Mouse (Mus musculus) spleen, postnatal 10 days (tissue): ENCODE data around the gene Oma1.
A peak's percentile ranks its signal among the peaks of the same experiment; 100 is the strongest.

ENCODE experiments used
- DNase-seq, 2 experiments: peaks; one replicate each; pipeline ENCODE4 v3.0.0; 2021 to 2022; ENCODE audit warnings: low spot score in 2 of 2

The Oma1 gene

DNA sequence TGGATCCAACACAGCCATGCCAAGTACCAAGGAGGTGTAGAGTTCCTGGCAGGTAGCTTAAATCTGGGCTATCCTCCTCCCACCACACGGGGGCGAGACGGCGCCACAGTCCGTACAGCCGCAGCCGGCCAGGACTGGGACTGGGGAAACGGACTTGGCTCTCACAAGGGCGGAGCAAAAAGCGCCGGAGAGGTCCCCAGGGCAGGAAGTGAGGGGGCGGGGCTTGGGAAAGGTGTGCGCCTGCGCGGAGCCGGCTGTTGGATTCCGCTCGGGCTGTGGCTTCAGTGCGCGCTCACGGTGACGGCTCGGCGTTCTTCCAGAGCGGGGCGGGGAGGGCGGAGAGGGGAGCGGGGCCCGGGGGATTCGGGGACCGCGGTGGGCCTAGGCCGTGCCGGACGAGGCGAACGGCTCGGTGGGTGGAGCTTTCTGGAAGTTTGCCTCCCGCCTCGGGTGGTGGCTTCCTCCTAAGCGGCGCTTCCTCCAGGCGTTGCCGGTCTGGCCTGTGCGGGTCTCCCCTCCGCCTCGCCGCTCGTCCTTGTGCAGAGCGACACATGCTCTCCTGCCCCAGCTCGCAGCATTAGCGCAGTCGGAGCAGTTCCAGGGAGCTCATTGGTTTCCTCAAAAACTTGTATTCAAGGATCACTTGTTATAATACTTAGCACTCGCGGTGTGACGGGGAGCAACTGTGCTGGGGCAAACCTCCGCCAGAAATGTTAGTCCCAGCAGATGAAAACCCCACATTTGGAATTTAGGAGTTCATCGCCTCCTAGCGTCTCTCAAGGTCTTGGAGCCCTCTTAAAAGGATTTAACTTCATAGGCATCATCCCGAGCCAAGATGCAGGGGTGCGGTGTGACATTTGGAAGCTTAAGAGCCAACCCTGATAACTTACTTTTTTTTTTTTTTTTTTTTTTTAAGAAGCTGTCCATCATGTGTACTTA lies at the start of gene Oma1:
Gene Oma1 (plus strand): TSS at position 226 of the 939 bp plus-strand sequence.
- peak; percentile 93 to 98 for DNase-seq

DNA sequence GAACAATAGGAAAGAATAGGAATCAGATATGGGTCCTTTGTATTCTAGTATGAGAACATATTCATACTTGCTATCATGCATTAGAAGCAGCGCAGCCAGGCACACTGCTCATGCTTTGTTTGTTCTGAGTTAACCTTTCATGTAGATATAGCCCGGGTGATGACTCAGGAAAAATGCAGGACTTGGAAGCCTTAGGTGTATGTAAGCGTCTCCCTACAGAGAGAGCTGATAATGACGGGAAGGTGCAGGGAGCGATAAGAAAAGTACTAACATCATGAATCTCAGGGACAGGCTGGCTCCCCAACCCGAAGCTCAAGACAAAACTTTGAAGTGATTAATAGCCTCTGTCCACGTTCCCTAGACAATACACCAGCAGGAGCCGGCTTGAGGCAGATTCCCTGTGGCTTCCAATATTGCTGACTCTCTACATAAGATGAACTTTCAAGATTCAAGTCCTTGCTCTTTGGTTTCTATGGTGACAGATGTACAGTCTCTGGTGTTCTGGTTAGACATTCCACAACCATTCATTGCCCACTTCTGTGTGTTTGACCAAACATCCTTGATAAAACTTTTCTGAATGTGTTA lies 49.7 kb upstream of the Oma1 start:
- no peak for DNase-seq

DNA sequence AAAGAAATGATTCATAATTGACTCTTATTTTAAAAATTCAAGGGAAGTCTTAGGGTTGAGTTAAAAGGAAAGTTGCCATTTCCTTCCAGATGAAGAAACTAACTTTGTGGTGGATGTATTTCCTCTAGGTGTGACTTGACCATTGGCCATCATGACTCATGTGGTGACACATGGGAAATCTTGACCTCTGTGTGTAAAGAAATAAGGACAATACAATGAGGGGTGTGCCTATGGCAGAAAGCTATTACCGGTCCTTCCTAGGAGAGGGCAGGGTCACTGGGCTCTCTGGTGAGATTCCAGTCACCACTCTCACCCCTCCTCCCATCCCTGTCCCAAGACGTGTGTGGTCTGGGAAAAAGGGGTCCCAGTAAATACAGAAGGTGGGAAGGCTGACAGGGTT lies 48.4 kb upstream of the Oma1 start:
- no peak for DNase-seq

DNA sequence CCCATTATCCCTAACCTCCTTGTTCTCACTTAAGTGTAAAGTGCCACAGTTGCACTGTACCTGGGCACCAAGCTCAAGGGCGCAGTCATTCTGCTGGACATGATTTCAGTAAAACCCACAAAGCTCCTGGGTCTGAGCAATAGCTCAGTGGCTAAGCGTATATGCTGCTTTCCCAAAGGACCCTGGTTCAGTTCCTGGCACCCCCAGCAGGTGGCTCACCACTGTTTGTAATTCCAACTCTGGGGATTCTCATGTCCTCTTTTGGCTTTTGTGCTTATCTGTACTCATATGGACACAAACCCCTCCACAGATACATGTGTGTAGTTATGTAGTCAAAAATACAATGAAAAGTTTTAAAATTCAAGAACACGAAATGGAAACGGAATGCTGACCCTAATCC lies 44.3 kb upstream of the Oma1 start:
- peak in 1 of 2 experiments; percentile 13 for DNase-seq

DNA sequence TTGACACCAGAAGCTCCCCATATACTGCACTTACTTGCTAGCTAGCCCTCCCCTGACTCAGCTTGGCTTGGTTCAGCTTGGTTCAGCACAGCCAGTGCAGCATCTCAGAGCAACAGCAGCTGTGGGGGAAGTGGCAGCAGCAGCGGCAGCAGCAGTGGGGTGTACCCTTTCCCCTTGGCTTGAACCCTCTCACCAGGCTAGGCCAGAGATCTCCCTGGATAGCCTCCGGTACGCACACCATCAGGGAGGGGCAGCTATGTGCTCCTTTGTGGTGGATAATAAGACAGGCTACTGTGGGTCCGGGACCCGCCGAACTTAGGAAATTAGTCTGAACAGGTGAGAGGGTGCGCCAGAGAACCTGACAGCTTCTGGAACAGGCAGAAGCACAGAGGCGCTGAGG lies 40.6 kb upstream of the Oma1 start:
- no peak for DNase-seq

DNA sequence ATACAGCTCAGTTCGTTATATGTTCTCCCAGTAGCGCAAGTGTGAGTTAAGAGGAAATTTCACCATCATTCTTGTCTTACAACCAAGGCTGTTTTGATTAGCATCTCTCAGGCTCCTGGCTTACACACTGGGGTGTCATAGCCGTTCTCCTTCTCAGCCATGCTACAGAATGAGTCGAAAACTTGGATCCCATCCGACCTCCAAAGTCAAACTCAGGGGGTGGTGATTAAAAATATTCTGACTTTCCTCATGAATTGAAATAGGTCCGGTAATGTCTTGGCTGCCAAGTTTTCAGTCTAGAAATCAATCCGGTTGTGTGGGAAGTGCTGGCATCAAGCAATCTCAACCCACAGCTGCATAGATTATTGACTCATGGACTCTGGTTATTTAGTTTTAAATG lies 25.3 kb upstream of the Oma1 start:
- no peak for DNase-seq

DNA sequence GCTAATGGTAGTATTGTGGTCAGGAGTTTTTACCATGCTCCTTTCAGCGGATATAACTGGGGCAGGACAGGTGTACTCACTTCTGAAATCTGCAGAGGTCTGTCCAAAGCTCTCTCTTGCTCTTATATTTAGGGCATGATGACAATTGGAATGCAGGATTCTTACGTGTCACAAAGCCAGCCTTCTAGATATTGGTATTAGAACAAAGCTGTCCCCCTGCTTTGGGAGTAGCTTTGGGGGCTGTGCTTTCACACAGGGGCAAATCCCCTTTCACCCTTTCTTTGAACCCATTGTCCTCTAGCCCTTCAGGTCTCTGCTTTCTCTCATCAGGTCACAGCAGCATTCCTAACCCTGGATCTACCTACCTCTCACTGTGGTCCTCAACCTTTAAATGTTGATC lies 22.8 kb upstream of the Oma1 start, which contains the start of gene 4921539E11Rik:
Gene 4921539E11Rik (minus strand): TSS at position 101 of the 400 bp plus-strand sequence.
- DNase-seq: no peak

DNA sequence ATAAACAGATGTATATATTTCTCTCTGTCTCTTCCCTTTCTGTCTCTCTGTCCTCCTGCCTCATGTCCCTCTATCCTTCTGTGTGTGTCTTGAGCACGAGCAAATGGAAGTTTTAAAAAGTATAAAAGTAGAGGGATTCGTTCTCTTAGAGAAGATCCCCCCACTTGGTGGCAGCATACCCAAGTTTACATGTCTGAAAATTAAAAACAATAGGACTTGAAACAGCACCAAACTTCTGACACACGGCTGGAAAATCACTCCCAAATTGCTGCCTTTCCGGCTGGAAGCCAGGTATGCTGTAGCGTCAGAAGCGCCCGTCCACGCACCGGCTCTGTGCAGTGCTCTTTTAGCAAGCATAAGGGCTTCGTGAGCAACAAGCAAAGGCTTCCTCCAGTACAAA lies 14.3 kb upstream of the Oma1 start:
- DNase-seq: no peak

DNA sequence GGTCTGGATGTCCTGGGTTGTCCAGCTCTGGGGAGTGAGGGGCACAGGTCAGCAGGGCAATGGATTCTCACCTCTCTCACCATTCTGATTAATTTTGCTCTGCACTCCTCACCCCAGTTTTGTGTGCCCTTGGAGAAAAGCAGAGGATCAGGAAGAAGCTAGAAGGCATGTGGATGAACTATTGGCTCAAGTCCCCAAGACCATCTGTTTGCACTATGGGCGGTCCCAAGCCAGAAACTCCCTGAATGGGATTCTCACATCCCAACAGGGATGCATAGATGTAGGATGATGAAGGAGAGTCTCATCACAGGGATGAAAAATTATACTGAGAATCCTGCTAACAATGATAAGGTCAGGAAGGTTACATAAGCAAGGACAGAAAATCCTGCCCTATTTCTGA lies 9.8 kb upstream of the Oma1 start:
- no peak for DNase-seq

DNA sequence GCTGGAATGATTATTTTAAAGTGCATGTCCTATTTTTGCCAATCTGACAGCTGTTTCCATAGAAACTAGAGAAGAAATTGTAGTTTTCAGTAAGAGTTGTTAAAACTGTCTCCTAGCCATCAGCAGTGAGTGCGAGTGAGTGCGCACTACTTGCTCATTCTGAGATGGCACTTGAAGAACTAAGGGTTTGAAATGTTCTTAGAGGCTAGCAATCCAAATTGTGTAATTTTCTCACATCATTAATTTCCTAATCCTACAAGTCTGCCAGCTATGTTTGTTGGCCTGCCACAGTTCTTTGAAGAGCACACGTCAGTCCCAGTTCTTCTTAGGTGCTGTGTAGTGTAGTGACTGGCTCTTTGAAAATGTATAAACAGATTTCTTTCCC lies 906 bp downstream of the Oma1 start:
- DNase-seq: no peak

DNA sequence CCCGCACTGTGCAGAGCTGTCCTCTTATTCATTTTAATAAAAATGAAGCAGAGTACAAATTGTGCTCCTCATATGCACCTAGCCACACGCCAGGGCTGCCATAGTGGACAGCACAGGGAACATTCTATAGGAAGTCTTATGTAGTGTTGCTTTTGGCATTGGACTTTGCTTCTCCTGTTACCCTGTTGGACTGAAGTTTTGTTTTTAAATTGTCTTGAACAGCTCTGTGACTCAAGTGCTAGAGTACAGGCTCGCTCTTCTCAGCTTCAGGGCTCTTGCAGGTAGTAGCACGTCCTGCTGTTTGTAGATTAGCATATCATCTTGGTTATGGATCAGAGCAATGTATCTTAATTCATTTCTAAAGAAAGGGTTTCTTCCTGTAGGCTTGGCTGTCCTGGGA lies 2.2 kb downstream of the Oma1 start:
- no peak for DNase-seq

DNA sequence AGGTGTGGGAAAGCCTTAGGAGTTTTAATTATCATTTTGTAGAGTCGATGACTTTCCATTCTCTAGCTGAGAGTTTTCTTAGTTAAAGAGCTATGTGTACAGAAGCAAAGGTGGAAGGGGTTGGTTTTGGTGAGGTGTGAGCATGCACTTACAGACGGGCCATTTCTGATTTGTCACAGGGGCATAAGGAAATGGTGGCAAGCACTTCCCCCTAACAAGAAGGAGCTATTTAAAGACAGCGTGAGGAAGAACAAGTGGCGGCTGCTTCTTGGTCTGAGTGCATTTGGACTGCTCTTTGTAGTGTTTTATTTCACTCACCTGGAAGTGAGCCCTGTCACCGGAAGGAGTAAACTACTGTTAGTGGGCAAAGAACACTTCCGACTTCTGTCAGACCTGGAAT lies 7.8 kb downstream of the Oma1 start:
- no peak for DNase-seq

DNA sequence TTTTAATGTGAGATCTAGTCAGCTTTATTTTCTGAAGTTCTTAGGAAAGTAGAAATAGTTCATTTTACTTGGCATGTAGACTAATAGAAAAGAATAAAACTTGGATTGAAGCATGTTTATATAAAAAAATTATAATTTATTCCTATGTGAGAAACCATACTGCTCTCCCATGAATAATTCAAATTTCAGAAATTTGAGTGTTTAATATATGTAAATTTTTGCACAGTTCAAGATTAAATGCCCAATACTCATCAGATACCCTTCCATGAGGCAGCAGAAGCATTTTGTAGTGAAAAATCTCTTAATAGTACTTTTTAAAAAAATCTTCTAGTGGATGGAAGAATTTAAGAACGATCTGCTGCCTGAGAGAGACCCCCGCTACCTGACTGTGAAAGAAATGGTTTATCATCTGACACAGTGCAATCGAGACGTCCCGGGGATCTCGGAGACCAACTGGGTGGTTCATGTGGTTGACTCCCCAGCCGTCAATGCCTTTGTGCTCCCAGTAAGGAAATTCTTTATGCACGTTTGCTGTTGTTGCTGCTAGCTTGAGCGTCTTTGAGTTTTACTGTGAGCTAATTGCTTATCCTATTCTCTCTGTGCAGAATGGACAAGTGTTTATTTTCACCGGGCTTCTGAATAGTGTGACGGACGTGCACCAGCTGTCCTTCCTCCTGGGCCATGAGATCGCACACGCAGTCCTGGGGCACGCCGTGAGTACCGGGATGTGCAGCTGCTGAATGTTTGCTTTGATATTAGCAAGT lies 11.3 kb downstream of the Oma1 start:
- no peak for DNase-seq

DNA sequence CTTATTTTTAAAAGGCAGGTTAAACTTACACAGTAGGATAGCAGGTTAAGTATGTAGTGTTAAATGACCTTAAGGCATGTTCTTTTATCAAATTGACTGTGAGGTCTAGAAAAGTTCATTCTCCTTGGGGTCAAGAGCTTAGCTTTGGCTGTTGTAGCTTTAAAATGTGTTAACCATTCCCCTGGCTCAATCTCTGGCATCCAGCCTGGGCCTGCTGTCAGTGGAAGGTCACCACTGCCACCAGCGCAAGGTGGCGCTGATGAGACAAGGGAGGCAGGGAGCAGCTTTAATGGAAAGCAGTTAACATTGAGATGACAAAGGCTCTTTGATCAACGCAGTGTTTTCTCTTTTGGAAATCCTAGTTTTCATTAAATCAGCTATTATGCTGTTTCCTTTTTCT lies 13.4 kb downstream of the Oma1 start:
- peak in 1 of 2 experiments; percentile 35 for DNase-seq

DNA sequence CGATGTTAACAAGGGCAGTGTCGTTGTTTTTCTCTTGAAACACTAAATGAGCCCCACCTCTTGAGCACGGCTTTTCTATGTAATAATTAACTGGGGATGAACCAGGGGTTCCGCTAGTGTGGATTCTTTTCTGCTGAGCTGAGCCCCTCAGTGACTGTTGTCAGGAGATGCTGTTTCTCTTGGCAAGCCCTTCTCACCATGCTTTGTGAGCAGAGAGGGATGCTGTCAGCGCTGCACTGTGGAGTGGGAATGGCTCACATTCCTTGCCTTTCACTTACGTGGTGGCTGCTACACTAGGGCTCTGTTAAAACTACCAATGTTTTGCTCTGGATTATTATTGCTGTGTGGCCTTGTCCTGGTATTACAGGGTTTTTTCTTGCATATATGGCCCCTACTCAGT lies 15.7 kb downstream of the Oma1 start:
- no peak for DNase-seq

DNA sequence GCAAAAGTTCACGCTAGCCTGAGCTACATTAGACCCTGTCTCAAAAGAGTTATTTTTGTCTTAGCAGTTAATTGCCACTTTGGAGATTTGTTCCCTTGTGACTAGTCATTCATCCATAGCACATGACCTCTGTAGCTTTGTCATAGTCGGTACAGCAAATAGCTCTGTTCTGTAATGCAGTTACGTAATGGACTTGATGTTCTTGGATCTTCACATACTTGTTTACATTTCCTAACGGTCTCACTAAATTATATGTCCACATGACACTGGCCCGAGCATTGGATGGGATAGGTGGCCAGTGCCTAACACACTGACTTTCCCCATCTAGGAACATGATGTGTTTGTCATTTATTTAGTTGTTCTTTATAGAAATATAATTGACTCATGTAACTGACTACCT lies 21.5 kb downstream of the Oma1 start:
- DNase-seq: no peak

DNA sequence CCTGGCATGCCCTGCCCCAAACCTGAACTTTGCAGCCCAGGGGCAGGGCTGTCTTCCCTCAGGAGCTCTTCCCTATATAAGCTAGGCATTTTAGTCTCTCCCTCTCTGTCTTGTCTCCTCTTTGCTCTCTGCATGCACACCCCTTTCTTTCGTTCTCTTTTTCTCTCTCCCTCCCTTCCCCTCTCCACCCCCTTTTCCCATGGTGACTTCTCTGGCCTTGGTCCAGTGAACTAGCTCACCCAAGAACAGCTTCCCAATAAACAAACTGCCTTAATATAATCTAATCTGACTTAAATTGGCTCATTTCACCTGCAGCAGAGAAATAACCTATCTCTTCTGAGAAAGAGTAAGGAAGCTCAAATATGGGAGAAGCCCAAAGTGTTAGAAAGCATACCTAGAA lies 27.1 kb downstream of the Oma1 start:
- no peak for DNase-seq

DNA sequence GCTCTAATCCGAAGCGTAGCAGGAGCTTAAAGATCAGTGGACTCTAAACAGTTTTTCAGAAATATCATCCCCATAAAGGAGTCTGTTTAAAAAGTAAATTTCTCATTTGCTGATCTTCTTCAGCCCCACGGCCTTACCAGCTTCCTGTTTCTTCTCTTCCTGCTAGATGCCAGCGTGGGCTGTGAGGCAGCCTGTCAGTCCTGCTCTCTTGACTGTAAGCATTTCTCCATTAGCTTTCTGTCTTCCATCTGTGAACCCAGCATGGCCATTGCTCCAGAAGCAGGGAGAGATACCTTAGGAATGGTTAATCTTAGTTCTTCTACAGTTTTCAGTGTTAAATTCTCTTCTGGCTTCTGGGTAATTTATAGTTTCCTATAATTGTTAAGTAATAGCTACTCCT lies 28.0 kb downstream of the Oma1 start:
- no peak for DNase-seq

DNA sequence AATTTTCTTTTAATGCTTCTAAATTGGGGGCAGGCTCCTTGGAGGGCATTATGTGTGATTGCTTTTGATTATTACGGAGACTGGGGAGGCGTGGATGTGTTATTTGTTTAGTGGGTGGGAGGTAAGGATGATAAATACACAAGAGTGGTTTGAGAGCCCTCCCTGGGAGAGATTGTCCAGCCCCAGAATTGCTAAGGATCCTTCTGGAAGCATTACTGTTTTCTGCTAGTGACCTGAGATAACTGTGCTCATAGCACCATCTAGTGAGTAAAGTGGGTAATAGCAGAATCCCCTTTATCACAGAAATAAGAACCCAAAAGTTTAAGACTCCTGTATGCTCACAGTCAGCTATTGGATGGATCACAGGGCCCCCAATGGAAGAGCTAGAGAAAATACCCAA lies 32.4 kb downstream of the Oma1 start:
- DNase-seq: no peak

DNA sequence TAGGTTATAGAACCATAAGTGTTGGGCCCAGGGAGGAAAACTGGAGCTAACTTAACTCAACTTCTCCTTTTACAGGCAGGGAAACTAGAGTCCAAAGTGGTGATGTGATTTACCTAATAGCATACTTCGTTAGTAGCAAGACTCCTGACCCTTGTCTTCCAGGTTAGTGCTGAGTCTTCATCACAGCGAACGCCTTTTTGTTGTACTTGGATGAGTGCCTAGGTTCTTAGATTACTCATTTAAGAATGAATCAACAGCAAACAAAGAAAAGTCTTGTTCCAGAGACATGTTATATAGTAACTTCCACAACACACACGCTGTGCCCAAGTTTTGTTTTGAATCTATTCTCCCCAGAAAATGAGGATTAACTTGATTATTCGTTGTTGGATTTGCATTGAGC lies 33.2 kb downstream of the Oma1 start:
- DNase-seq: no peak

DNA sequence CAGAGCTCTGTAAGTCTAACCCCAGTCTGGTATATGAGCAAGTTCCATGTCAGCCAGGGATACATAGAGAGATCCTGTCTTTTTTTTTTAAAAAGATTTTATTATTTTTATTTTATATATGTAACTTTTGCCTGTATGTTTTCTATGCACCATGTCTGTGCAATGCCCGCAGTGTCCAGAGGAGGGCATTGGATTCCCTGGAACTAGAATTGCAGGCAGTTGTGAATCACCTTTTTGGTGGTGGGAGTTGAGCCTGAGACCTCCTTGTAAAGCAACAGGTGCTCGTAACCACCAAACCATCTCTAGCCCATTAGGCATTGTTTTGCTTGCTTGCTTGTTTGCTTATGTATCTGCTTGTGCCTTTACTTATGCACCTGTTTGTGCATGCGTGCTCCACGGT lies 35.6 kb downstream of the Oma1 start:
- no peak for DNase-seq

DNA sequence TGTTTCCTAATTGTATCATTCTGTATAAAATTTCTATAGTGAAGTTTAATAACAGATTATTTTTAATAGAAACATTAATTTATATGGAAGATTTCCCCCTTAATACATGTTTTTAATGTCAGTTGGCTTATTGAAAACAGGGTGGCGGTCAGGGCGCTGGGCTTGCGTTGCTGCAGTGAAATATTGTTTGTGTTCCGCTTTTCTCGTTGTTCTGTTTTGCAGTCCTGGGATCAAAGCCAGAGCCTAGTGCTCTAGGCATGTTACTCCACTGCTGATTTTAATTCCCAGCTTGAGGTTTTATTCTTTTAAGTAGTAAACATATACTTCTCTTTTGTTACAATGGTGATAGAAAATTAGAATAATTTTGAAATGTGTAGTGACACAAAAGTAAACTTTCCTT lies 39.3 kb downstream of the Oma1 start:
- no peak for DNase-seq

DNA sequence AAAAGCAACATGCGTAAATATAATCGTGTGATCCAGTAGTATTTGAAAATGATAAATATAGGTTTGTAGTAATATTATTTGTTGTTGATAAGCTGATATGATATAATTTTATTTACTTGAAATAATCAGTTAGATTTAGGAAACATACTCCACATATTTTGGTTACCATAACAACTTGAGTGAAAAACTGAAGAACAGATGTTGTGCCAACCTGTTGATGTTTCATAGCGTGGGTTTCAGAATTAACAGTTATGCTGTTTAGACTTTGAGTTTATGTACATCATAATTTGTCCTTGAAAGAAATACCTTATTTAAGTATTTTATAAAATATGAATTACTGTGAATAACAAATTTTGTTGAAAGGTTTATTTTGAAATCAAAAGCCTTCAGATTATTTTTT lies 43.8 kb downstream of the Oma1 start:
- DNase-seq: no peak
